Mouse (Mus musculus): ENCODE results near the gene Slc44a4.

DNA sequence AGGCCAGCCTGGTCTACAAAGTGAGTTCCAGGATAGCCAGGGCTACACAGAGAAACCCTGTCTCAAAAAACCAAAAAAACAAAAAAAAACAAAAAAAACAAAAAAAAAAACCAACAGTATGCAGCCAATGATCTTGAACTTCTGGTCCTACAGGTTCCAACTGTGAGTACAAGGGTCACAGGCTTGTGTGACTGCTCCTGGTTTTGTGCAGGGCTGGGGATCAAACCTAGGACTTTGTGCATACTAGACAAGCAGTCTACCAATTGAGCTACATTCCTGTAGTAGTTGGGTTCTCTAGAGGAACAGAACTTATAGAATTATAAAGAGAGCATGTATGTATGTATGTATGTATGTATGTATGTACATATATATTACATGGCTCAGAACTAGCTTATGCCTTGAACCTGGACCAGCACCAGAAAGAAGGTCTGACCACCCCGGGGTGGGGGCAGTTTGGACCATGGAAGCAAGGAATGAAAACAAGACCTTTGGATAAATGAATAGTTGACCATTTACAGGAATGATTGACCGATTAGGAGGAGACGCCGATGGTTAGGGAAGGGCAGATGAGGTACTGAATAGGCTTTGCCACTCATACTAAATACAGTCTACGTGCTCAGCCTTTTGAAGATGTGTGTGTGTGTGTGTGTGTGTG, 32.3 kb downstream of the Slc44a4 start:
- TF ChIP-seq CTCF (IDR thresholded peaks at IDR 0.05; ENCODE audit: borderline replicate concordance, insufficient read depth, low read length) (no peak), POLR2A (IDR thresholded peaks at IDR 0.05; ENCODE audit: low read depth, low read length) (no peak)

Measured in embryonic fibroblast, embryonic 13.5 days (primary cell).